Mouse (Mus musculus) retina, postnatal 1 day (tissue): Measurements from ENCODE around the gene Fibp.
"Not testable (repeated sequence)": the region's sequence is repeated elsewhere in the genome, so short reads cannot be mapped to it uniquely, and the experiment has no call there.

Experiments
- DNase-seq: peaks from one replicate; pipeline ENCODE4 v3.0.0-alpha.2; 2012

Gene Fibp

DNA sequence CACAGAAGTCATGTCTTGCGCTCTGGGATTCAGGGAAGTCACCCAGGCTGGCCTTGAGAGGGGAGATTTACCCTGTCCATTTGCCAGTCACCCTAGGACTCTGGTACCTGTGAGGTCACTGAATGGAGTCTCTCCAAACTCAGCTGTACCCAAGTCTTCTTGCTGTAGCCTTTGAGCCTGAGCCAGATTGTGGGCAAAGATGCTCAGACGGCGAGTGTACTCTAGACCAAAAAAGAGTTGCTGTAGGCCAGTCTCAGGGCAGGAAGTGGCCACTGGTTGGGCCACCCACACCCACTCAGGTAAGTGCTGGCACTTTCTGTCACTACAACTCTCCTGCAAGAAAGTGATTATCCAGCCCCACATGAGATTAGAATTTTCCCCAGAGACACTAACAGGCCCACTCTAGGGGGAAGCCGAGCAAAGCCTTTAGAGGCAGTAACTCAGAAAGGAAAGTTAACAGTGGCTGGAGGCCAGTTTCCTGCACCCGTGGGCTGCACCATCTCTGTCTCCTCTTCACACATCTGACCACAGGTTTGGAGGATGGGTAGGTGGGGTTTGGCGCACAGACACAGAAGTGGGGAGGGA, 6.6 kb downstream of the Fibp start:
- DNase-seq = no peak

- no peak for DNase-seq
Measured at GRCm38 (mm10) chr19:5468374-5468773, 8.0 kb downstream of the Fibp start, which contains the start of gene Ctsw. Ctsw (minus strand) TSS chr19:5468507.

- DNase-seq = peak; percentile 26
Measured at GRCm38 (mm10) chr19:5471846-5472245, 11.4 kb downstream of the Fibp start.

DNA sequence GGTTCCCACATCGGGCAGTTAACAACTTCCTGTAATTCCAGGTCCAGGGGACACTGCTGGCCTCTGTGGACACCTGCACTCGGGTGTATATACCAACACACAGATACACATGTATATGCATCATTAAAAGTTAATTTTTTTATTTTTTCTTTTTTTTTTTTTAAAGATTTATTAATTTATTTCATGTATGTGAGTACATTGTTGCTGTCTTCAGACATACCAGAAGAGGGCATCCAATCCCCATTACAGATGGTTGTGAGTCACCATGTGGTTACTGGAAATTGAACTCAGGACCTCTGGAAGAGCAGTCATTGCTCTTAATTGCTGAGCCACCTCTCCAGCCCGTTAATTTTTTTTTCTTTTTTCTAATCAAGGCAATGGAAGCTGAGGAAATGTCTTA, 12.4 kb downstream of the Fibp start:
- no peak for DNase-seq

DNA sequence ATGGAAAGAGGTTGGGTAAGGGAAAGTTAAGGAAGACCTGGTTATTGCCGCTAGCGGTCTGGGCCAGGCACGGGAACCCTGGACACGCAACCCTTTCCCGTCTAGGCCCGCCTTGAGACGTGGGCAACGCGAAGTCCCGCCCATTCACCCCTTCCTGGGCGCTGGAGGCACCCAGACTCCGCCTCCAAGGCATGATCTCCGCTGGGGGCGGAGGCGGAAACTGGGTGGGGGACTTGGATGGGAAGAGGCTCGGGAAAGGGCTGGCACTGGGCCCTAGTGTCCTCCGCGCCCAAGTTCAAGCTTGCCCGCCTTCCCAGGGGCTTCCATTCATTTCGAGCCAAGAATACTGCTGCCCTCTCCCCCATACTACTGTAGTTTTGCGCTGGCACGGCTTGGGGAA, 13.3 kb downstream of the Fibp start, which contains the start of gene Efemp2:
Gene Efemp2 (plus strand): TSS at position 235 of the 400 bp plus-strand sequence.
- peak; percentile 94 for DNase-seq

DNA sequence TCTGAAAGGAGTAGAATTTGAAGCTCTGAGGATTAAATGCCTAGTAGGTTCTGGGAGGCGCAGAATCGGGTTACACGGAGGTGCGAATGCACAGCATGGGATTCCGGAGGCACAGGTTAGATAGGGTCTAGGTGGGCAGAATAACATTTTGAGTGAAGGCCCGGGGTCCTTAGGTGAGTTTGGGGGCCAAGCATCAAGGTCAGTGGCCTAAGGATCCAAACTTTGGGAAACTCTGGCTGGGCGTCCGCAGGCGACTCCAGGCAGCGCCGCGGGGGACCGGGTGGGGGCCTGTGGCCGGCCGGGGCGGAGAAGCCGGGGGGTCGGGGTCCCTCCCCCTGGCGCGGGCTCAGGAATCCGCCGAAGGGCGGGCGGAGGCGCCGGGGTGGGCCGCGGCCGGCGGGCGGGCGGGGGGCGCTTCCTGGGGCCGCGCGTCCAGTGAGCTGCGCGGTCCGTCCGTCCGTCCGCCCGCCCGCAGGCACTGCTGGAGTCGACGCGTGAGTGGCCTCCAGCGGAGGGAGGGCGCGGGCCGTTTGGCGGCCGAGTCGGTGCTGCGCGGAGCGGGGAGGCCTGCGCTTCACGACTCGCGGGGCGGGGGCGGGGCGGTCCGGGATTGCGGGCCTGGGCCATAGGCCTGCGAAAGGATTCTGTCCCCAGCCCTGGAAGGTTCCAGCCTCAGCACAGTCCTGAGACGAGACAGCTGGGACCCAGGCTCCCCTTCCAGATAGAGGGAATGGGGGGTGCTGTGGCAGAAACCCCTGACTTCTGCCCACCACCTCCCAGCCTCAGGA, 14.1 kb downstream of the Fibp start:
- DNase-seq = peak; percentile 72

DNA sequence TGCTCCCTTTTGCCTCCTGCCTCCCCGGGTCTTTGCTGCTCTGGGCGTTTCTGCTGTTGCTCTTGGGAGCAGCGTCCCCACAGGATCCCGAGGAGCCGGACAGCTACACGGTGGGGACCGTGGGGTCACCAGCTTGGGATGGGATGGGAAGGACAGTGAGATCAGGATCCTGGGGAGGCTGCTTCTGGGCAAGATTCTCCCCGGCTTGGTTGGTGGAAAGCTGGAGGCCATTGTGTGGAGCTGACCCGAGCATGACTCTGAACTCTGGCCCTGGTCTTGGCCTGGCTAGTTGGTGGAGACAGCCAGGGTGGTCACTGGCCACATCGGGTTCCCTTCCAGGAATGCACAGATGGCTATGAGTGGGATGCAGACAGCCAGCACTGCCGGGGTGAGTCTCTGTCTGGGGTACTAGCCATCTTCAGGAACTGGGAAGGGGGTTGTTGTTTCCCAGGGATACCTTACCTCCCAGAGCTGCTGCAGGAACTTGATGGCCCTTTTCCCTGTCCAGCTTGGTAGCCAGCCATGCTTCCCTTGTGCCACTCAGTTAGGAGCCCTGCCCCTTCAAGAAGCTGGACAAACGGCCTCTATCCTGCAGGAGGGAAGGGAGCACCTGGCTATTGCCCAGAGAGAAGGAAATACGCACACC, 14.8 kb downstream of the Fibp start:
- no peak for DNase-seq

- no peak for DNase-seq
Measured at GRCm38 (mm10) chr19:5477004-5477667, 16.7 kb downstream of the Fibp start.

DNA sequence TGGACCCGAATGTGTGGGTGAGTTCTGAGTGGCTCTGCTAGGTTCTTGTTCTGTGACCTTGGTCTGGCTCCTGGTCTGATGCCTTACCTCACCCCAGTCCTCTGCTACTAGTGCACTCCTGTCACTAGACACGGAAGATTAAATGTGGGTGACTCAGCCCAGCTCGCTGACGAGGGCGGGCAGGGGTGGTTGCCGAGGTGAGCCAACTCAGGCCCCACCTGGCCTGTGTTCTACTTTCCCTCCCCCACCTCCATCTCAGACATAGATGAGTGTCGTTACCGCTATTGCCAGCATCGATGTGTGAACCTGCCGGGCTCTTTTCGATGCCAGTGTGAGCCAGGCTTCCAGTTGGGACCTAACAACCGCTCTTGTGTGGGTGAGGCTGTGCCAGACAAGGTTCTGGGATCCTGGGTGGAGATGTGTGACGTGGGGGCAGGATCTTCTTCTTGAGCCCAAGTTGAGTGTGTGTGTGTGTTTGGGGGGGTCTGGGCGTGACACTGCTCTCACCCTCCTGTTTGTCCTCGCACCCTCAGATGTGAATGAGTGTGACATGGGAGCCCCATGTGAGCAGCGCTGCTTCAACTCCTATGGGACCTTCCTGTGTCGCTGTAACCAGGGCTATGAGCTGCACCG, 17.4 kb downstream of the Fibp start:
- DNase-seq = no peak

DNA sequence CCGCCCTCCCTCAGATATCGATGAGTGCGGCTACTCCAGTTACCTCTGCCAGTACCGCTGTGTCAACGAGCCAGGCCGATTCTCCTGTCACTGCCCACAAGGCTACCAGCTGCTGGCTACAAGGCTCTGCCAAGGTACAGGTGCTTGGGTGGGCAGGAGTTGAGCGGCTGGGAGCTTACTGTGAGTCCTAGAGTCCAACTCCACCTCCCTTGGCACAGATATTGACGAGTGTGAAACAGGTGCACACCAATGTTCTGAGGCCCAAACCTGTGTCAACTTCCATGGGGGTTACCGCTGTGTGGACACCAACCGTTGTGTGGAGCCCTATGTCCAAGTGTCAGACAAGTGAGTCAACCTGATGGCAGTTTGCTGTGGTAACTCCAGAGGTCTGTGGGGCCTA, 19.6 kb downstream of the Fibp start:
- DNase-seq = no peak

DNA sequence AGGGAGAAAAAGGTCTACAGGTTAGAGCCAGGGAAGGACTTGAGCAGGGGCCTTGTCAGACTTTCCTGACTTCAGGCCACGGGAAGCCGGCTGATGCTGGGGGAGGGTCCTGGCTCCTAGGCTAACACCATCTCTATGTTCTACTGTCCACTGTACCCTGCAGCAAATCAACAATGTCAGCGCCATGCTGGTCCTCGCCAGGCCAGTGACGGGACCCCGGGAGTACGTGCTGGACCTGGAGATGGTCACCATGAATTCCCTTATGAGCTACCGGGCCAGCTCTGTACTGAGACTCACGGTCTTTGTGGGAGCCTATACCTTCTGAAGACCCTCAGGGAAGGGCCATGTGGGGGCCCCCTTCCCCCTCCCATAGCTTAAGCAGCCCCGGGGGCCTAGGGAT, 21.0 kb downstream of the Fibp start:
- no peak for DNase-seq

DNA sequence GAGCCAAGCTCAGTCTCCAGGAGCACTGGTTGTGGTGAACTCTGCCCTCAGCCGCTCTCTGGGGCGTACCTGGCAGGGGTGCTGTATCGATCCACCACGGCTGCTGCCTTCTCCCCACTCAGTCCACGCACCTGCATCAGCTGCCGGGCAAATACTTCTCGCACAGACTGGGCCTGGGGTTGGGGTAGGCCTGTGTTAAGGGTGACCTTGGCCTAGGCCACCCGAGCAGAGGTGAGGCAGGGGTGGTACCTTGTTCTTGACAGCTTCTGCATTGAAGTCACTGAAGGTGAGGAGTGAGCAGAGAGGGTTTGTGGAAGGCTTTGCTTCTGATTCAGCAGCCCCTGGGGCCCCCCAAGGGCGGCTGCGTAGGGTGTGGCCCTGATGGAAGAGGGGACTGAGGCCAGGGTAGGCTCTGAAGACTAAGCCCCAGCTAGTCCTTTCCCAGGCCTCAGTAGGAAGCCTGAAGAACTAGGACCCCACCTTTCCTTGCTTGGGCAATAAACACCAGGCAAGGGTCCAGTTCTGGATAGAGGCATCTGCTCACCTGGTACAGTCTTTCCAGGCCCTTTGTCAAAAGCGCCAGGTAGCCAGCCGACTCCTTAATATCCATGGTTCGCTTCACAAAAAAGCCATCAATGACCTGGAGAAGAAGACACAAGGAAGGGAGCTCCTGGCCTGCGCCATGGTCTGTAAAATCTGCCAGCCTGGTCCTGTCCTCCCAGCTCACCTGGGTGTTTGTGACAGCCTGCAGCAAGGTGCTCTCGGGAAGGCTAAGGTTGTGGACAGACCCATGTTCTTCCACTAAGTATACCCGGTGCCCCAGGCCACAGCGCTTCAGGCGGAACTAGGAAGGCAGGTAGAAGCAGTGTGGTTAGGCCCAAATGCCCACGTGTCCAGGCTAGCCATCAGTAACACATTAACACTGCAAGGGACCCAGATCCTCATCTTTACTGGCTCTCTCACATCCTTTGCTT, 23.3 kb downstream of the Fibp start:
- DNase-seq = no peak

DNA sequence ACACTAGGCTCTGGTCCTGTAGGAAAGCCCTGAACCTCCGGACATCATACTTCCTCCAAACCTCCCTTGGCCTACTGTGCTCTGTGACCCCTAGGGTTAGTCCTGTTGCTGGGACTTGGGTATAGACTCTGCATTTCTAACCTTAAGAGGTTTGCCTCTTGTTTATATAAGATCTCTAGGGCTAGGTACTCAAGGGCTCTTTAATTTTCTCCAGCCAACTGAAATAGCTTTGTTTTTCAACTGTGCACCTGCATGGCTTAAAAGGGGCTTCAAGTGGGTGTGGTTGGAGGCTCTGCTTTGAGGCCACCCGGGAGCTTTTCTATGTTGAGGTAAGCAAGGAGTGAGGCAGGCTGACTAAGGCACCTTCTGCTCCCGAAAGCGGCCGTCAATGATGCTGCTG, 24.1 kb downstream of the Fibp start:
- DNase-seq = no peak

GRCm38 (mm10) chr19:5485371-5485770, 25.0 kb downstream of the Fibp start:
- DNase-seq = no peak

GRCm38 (mm10) chr19:5485821-5486220, 25.4 kb downstream of the Fibp start:
- DNase-seq = no peak

DNA sequence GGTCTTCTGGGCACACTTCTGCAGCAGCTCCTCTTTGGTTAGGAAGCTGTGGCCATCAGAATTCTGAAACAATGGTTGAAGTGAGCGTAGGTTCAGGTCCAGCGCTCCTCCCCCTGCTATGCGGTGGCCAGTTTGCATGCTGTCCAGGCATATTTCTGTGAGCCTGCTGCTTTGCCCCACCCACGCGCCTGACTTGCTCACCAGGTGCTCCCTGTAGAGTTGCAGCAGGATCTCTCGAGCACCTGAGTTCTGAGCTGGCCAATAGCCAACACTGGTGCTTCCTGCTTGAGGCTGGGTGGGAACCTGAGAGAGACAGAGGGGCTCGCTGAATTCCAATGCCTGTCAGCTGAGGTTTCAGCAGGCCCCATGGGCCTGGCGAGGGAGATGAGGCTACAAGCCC, 25.9 kb downstream of the Fibp start:
- no peak for DNase-seq

- no peak for DNase-seq
Measured at GRCm38 (mm10) chr19:5486771-5487170, 26.4 kb downstream of the Fibp start.

- peak; percentile 97 for DNase-seq
Measured at GRCm38 (mm10) chr19:5487768-5488550, 27.5 kb downstream of the Fibp start, which contains the start of gene Mus81. Mus81 (minus strand) TSS chr19:5488402.

DNA sequence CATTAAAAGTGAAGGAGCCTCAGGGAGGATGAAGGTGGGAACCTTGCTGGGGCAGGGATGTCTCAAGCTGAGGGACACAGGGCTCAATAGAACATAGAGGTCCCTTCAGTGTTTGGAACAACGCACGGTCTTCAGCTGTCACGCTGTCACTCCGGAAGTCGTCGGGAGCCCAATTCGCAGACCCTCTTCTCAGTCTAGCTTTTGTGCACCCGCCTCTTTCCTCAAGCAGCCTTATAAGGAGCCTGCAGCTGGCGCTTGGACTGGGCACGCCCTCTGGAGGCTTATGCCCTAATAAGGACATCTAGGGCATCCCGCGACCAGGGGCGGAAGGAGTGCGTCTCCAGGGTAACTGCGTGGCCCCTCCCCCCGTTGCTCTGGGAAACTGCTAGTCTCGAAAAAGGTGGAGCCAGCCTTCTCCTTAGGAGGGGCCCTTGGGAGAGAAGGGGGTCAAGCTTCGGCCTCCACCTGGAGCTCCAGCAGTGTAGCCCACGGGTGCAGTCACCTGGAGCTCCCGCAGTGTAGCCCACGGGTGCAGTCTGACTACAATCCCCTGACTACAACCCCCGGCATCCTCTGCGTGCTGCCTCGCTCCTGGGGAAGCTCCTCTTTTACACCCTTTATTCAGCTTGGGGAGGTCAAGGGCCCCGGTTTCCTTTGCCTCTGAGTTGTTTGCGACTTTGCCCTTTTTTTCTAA, 28.6 kb downstream of the Fibp start:
- peak; percentile 99 for DNase-seq

DNA sequence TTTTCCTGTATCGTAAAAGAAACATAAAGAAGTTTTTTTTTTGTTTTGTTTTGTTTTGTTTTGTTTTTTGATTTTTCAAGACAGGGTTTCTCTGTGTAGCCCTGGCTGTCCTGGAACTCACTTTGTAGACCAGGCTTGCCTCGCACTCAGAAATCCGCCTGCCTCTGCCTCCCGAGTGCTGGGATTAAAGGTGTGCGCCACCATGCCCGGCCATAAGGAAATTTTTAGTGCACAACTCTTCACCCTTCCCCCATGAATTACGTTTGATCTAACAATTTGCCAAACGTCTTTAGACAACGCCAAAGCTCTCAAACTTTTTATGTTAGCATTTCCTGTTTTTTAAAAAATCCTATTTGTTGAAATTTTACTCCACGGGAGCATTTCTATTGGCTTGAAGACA, 29.3 kb downstream of the Fibp start:
- DNase-seq = not testable (repeated sequence)
